Mouse (Mus musculus) ES-E14 (cell line): ENCODE data around the gene Zdhhc14.

Experiments used
- CHD2 ChIP-seq: IDR thresholded peaks from 2 replicates; pipeline ENCODE4 v1.6.1; 2014; ENCODE audit warnings: mild to moderate bottlenecking, low read depth, low read length, inconsistent platforms
- MAFK ChIP-seq: IDR thresholded peaks from 2 replicates; pipeline ENCODE4 v1.6.1; 2014; ENCODE audit warnings: mild to moderate bottlenecking, low read depth, low read length, inconsistent platforms; ENCODE audit not compliant: insufficient read depth
- ZC3H11A ChIP-seq: IDR thresholded peaks from 2 replicates; pipeline ENCODE4 v1.6.1; 2012; ENCODE audit warnings: low read depth, mild to moderate bottlenecking, inconsistent platforms, low read length, borderline replicate concordance
- ZNF384 ChIP-seq: IDR thresholded peaks from 2 replicates; pipeline ENCODE4 v1.6.1; 2012; ENCODE audit warnings: low read depth, low read length, inconsistent platforms

DNA sequence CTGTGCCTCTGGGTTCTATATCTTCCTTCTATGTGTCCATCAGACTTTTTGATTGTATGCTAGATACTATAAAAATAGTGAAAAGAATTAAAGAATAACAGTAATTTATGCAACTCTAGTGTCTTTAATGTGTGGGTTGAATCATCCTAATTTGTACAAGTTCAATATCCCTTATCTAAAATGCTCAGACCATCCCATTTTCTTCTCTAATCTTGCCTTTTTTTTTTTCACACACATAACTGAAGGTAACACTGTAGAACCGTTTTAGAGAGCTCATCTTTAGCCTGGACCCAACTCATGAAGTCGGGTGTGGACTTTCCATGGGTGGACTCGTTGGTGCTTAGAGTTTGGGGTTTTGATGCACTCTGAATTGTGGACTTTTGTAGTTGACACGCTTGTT, 12.6 kb downstream of the Zdhhc14 start:
- TF ChIP-seq ZC3H11A, result no peak
- TF ChIP-seq MAFK, result no peak
- no peak for TF ChIP-seq ZNF384
- TF ChIP-seq CHD2, result no peak
